Mouse (Mus musculus) kidney, adult 8-10 months (tissue): ENCODE results near the gene Cyp2w1.
"Not testable (repeated sequence)": the region's sequence is repeated elsewhere in the genome, so short reads cannot be mapped to it uniquely, and the experiment has no call there.

ENCODE experiments used
- DNase-seq, 2 experiments: peaks; one replicate each; pipeline ENCODE4 v3.0.0; 2022

Cyp2w1 gene

DNA sequence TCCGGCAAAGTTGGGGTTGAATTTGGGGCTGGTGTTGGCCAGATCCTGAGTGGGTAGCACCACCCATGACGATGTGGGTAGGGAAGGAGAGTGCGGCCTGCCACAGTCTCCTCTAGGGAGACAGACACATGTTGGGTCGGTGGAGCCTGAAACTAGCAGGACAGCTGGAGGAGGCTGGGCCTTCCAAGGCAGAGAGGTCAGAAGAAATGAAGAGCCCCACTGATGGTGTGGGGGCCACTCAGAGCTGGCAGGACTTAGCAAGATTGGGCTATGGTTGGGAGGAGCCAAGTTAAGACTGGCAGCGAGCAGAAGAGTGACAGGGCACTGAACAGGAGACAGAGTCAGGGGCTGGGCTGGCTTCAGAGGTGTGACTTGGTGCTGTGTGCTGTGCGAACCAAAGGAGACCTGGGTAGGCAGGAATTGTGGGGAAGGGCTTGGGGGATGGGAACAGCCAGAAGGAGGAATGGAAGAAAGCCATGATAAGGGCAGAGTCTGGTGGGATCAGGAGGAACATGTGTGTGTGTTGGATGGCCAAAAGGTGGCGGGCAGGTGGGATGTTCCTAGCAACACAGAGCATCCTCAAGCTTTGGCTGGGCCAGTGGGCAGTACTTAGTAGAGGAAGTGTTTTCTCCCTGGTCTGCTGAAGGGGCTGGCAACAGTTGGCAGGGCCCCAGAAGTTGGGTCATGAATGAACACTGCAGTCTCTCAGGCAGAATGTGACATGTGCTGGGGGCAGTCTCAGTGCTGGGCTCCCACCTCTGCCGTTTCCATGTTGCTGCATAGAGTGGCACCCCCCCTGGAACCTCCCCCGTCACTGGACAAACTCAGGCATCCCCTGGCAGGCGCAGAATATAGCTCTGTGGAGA is 35.1 kb downstream of the Cyp2w1 start:
- no peak for DNase-seq

DNA sequence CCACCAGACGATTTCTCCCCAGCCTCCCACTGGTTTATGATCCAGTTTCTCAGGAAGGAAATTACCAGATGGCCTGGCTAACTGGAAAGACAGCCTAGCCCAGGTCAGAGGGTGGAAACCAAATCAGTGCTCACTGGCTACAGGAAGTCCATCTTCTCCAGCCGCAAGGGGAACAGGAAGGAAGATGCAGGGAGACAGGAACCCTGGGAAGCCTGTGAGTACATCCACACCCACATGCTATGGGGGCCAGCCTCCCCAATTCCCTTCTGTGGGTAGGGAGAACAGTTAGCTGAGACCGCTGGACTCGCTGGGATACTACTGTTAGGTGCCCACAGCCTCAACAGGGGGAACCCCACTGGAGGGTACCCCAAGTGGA is 35.8 kb downstream of the Cyp2w1 start:
- peak in 1 of 2 experiments; percentile 37 for DNase-seq

DNA sequence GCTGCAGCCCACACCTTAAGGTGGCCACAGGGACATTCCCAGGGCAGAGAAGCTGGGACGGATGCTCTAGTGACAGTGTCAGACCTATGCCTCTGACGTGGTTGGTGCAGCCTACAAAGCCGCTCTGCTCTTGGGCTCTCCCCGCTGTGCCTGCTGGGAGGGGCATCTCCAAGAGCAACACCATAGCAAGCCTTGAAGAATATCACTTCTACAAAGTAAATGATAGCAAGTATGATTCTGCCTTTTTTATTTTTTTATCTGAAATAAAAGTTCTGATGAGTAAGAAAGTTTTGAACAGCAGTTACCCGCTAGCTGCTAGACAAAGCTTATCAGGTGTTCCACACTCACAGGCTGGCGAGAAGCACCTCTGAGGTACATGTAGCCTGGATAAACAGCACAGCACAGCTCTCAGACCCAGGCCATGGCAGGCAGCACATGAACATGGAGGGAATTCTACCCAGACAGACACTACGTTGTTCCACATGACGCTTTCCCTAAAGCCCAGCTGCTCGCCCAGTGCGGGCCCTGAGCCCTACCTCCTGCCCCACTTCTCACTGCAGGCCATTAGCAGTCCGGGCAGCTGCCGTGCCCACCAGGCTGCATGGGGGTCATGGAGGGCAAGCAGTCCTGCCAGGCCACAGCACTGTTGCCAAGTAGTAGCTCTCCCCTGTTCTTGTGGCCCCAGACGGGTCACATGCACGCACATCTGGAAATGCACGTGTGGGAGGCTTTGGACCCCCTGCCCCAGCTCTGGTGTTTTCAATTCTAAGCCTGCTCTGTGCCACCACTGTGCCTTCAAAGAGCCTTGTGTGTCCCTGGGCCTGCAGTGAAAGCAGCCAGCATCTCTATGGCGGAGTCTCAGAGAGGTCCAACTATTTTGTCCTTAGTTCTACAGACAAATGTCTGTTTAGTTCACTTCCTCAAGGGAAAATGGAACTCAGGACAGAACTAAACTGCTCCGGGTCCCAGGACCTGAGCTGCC is 36.6 kb downstream of the Cyp2w1 start:
- no peak for DNase-seq

DNA sequence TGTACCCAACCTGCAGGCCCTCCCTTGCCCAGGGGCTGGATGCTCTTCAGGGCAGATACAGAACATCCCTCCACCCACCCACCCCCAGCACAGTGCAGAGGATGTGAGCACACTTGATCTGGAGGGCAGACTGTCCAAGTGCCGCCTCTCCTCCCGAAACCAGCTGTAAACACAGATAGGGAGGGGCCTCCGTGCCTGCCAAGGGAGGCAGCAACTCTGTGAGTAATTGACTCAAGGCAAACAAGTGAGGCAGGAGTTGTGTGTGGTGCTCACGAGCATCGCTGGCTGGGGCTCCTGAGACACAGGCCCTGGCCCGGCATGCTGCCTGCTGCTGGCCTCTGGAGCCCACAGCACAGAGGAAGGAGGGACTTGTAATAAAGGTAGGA is 37.3 kb downstream of the Cyp2w1 start:
- DNase-seq, result peak in 1 of 2 experiments; percentile 39

DNA sequence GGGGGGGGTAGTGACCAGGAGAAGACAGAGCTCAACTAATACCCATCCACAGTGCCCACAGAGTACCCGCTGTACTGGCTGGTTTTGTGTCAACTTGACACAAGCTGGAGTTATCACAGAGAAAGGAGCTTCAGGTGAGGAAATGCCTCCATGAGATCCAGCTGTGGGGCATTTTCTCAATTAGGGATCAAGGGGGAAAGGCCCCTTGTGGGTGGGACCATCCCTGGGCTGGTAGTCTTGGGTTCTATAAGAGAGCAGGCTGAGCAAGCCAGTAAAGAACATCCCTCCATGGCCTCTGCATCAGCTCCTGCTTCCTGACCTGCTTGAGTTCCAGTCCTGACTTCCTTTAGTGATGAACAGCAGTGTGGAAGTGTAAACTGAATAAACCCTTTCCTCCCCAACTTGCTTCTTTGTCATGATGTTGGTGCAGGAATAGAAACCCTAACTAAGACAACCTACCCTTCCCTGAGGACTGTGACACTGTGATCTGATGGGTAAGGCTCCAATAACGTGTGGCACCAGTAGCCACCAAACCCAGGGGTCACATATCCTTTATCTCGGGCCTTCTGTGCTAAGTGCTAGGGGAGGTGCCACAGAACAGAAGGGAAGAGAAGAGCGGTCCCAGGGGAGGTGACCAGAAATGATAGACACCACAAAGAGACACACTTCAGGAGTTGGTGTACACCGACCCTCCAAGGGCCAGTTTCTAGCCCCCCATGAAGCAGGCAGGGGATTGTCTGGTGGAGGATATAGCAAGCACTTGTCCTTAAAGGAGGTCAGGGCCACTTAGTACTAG is 38.1 kb downstream of the Cyp2w1 start:
- not testable (repeated sequence) for DNase-seq

DNA sequence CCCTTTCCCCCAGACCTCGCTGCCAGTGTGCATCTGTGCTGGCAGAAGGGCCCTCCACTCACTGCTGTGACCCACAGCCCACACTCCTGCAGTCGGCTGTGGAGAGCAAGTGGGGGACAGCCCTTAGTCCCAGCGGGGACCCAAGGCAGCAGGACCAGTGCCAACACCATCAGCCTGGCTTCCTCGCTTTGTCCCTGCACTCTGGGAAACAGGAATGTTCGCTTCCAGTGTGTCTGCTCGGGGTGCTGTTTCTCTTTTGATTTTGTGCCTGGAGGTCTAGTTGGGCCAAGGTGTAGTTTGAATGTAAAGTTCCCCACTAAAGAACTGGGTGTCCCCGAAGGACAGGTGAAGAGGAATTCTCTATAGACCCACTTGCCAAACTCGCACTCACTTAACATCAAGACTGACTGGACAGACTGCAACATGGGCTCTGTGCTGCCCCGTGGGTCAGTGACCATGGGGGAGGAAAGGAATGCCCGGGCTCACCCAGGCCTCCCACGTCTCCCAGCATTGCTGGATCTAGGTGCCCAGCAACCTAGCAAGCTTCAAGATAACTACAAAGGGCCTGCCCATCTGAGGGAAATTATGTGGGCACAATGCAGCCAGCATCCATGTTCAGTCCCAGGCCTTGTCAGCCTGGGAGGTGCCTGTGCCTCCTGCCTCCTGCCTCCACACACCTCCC is 39.0 kb downstream of the Cyp2w1 start:
- no peak for DNase-seq

DNA sequence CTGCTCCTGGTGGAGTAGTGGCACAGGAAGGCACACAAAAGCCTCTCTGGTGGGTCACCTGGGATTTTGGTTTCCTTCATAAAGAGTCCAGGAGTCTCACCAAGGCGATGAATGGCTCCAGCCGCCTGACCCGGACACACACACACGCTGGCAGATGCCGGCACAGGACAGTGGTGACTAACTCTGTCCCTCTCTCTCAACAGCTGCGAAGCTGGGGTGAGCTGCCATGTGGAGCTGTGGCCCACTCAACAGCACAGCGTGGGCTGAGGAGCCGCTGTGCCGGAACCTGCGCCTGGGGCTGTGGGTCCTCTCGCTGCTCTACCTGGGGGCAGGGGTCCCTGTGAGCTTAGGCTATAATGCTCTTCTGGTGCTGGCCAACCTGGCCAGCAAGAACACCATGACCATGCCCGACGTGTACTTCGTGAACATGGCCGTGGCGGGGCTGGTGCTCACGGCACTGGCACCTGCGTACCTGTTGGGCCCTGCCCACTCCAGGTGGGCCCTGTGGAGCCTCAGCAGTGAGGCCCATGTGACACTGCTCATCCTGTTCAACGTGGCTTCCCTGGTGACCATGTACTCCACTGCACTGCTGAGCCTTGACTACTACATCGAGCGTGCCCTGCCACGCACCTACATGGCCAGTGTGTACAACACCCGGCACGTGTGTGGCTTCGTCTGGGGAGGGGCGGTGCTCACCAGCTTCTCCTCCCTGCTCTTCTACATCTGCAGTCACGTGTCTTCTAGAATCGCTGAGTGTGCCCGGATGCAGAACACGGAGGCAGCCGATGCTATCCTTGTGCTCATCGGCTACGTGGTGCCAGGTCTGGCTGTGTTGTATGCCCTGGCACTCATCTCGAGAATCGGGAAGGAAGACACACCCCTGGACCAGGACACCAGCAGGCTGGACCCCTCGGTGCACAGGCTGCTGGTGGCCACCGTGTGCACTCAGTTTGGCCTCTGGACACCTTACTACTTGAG is 40.1 kb downstream of the Cyp2w1 start:
- DNase-seq, result no peak

DNA sequence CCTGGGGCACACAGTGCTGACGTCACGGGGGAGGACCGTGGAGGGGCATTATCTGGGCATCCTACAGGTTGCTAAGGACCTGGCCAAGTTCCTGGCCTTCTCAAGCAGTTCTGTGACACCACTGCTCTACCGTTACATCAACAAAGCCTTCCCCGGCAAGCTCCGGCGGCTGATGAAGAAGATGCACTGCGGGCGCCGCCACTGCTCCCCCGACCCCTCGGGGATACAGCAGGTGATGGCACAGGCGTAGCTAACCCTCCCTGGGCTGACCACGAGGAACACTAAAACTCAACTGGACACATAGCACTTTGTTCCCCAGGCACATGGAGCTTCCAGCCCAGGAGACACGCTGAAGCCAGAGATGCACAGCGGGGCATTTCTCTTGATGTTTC is 40.8 kb downstream of the Cyp2w1 start:
- DNase-seq, result no peak

DNA sequence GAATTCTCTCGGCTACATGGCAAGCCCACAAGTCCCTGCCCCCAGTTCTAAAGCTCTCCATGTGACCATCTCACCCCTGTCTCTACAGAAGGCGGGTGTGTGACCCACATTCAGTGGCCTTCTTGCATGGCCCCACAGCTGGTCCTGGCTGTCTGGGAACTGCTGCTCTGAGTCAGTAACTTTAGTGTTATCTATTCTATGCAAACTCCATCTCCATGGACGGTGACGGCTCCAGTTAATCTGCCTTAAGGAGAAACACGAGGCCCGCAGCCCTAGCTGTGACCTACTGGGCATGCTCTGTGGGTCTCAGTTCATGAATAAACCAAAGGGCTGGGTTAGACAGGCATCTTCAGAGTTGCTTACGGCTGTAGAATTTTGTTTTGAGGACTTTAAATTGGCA is 42.0 kb downstream of the Cyp2w1 start:
- no peak for DNase-seq

DNA sequence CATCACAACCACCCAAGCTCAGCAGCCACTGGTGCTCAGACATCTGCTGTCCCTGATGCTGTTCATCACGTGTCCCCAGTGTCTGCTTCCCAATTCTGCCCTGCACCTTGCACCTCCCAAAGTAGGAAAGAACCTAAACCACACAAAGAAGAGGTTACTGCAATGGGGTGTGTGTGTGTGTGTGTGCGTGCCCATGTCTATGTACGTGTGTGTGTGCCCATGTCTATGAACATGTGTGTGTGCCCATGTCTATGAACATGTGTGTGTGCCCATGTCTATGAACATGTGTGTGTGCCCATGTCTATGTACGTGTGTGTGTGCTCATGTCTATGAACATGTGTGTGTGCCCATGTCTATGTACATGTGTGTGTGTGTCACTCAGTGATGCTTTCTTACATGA is 43.1 kb downstream of the Cyp2w1 start:
- DNase-seq, result no peak

DNA sequence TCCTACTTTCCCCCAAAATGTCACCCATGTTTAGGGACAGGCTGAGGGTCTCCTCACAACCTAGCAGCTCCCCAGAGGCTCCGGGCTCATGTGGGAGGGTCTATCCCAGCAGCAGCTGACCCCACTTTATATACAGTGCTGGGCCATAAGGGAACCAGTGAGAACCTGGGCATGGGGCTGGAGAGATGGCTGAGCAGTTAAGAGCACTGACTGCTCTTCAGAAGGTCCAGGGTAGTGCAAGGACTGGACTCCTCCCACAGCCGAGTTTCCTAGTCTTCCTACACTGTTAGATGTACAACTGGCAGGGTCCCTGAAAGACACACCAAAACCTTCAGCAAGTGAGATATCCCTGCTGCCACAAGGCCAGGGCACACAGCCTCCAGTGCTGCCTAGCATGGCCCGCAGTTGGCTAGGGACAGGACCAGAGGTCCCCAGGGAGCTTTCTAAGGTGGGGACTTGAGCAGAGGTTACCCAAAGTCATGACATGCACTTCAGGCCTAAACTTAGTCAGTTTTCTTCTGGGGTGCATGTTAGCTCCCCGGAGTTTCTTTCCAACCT is 45.0 kb downstream of the Cyp2w1 start:
- DNase-seq, result no peak

DNA sequence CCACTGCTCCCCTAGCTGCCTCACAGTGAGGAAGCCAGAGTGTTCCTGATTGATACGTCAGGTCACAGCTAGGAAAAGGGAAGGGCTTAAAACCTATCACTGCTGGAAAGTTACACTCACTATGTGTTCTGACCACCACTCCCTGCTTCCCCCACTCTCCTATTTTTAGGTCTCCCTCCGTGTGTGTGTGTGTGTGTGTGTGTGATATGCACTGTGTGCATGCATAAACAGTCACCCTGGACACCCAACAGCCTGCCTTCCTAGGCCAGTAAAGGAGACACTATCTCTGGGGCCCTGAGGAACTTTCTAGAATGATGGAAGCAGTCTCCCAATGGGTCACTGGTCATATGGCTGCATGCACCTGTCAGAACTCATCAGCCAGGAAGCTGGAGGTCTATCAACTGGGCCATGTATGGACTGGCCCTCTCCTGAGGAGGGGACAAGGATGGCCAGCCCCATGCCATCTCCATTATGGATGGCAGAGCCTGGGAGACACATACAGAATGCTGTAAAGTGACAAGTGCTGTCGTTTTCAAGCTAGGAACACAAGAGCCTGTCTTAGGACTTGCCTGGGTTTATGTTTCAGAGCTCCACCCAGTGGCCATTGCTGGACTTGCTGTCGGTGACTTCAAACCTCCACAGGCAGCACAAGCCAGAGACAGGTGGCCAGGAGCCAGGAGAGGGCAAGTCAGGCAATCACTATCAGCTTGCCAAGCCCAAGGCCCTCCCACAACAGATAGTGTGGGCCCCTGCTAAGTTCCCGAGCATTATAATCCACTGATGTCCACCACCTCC is 45.7 kb downstream of the Cyp2w1 start:
- DNase-seq, result peak; percentile 94 to 98

DNA sequence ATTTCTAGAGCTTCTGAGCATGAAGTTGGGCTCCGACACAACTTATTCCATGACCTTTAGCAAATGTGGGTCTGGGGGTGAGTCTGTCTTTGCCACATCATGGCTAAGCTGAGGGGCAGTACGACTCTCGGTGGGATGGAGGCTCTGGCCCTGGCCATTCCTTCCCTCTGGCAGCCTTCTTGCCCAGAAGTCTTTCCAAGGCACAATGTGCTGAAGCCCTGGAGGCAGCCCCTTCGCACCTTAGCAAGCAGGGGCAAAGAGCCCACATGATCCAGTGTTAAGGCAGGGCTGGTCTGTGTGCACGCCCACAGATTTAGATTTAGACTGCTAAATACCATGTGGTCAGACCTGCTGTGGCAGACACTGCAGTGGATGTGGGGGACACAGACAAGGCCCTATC is 46.4 kb downstream of the Cyp2w1 start:
- no peak for DNase-seq

DNA sequence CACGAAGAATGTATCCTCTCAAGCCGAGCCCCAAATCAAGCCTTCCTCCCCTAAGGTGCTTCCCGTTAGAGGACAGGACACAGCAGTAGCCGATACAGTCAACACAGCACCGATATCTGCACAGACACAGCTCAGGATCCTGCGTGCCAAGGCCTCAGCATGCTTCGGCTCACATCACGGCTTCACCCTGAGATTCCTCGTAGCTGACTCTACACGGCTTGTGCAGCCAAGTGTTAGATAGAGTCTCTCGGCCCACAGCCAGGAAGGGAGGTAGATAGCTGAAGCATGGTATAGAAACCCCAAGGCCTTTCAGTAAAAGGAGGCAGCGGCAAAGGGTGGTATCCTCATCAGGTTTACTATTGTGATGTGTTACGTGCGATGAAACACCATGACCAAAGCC is 47.6 kb downstream of the Cyp2w1 start:
- no peak for DNase-seq

DNA sequence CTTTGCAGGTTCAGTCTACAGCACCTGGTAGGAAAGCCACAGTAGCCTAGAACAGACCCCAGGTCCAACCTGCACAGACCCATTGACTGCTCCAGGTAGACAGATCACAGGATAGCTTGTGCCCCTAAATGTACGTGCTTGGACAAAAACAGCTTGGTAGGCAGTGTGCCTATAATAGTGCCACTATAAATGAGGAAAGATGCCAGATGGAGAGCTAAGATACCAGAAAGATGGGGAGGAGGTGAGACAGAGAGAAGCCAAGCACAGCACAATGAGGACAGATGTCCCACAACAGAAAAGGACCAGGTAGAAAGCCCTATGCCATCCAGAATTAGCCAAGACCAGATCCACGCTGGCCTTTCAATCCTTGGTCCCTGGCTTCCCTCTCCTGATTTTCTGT is 49.7 kb downstream of the Cyp2w1 start:
- DNase-seq, result no peak

DNA sequence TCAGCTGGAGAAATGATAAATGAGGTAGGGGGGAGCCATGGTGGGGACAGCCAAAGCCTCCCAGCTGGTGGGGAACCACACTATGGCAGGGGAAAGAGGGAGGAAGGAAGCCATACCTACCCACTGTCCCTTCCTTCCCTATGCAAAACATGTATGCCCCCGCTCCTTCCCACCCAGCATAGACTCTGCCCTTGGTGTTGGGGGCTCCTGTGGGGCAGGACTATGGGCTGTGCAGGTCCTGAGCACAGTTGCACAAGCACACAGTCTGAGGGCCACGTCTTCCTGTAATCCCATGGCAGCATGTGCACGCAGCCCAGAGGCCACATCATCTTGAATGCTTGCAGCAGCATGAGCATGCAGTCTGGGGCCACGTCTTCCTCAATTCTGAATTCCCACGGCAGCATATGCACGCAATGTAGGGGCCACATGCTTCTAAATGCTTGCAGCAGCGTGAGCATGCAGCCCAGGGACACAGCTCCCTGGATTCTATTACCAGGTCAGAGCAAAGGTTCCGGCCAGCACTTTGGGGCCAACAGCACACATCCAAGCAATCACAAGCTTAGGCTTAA is 51.4 kb downstream of the Cyp2w1 start:
- no peak for DNase-seq

DNA sequence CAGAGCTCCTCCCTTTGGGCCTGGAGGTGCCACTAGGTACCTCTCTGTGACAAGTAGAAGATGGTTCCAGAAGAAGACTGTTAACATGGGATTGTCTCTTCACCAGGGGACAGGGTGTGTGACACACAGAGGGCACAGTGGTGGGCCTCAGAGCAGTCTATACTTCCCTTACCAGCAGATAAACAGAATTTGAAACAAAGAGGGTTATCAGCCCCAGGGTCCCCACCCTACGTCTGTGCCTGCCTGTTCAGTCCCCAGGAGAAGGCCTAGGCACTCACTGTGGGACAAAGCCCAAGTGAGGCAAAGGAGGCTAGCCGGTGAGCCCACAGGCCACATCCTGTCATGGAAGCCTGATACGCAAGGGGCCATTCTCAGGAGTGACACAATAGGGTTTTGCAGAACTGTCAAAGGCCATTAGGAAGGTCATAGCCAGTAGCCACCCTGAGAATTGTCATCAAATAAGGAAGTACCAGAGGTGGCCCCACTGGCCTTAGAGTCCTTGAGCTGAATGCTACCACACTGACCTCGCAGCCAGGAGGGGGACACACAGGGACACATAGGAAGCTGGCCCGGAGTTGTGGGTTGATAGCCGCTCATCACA is 52.5 kb downstream of the Cyp2w1 start, which contains the start of gene C130050O18Rik:
Gene C130050O18Rik, plus strand, starts transcription at position 480 of the 601 bp plus-strand sequence.
- no peak for DNase-seq

DNA sequence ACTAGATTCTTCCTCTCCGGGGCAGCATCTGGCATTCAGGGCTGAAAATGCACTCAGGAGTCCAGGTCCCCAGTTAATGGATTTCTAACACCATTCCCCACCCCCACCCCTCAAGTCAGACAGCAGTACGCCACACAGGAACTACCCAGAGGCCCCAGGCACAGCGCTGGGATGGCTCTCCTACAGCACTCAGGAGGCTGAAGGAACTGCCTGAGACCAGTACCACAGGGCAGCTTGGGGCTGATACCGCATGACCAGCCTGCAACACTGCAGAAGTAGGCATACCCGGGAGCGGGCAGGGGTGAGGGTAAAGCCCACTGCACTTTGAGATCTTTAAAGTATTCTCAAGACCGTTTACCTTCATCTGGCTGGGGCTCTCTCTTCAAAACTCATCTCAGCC is 53.1 kb downstream of the Cyp2w1 start:
- no peak for DNase-seq

DNA sequence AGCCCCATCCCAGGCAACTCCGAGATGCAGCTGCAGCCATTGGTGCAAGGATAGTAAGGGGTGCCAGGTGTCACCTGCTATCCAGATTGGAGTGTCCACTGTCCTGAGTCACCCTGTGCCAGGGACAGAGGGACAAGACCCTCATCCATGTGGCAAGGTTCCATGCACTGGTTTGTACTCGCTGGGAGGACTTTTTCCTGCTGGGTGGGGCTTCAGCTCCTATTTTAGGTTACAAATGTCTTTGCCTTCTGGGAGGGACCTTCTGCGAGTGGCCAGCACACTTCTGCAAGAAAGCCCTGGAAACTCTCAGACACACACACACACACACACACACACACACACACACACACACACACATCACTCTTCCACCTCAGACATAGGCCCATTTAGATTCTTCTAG is 53.5 kb downstream of the Cyp2w1 start:
- no peak for DNase-seq
